Mouse (Mus musculus): ENCODE measurements at regions not wholly inside any gene's neighbourhood (a gene's known extent, or its start where the extent isn't known, plus 50 kb on each side); places are given as distances from the start of the nearest gene placed in this dataset.

DNA sequence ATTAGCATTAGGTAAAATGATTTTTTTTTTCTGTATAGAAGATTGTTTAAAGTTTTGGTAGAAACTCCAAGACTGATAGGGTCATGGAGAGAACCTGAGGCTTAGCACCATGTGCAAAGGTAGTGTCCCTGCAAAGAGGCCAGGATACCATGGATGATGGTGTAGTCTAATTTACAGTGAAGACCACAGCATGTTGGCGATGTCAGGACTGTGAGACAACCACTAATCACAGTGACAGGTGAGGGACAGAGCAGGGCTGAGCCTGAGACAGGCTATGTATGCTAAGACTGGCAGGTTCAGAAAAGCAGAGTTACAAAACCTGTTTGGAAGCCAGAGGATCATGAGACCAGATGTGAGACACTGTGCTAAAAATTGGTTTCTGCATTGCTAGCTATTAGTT is 752.7 kb upstream of the Sel1l start:
- no peak for TF ChIP-seq MAFK (IDR thresholded peaks at IDR 0.05; ENCODE audit: insufficient read depth, low read depth, low read length)
- no peak for TF ChIP-seq HCFC1 (IDR thresholded peaks at IDR 0.05; ENCODE audit: borderline replicate concordance, insufficient read depth, low read length)
- no peak for TF ChIP-seq ZC3H11A (IDR thresholded peaks at IDR 0.05; ENCODE audit: borderline replicate concordance, low read depth, low read length)
- TF ChIP-seq CHD2 (IDR thresholded peaks at IDR 0.05; ENCODE audit: low read depth, low read length), result no peak
- no peak for TF ChIP-seq ZNF384 (IDR thresholded peaks at IDR 0.05; ENCODE audit: low read depth, low read length)

All from ES-E14 (cell line).